Comparison of ENCODE assay signal across 10 mouse cellular contexts in genomic region chr7:70118971-70119370, GRCm38 (mm10).
A peak's percentile ranks its signal among the peaks of the same experiment; 100 is the strongest.
DNase-seq lines count a peak whose midpoint lies in the region; ATAC-seq and TF ChIP-seq lines count a peak whose summit lies in the region.
"Had no signal": no experiment of that assay in that cellular context is flagged by ENCODE, and none has a peak within 500 bp of the region (broad histone marks: within the 10 kb centered on the region; RNA-seq: fewer than 3 reads in every experiment).

No protein-coding gene starts in this region.

- no peaks in the 10 kb centered on the region for H3K36me3 ChIP-seq in heart, postnatal 0 days (replicated peaks; ENCODE audit: control insufficient read depth, insufficient read depth, low read length)
- no peaks in the 10 kb centered on the region for H3K36me3 ChIP-seq in embryonic facial prominence, embryonic 11.5 days (replicated peaks; ENCODE audit: control insufficient read depth, insufficient read depth, low read depth, low read length)
- no peaks in the 10 kb centered on the region for H3K36me3 ChIP-seq in hindbrain, embryonic 15.5 days
- H3K36me3 ChIP-seq in midbrain, embryonic 16.5 days (ENCODE audit: control insufficient read depth, insufficient read depth, low read length) = no peaks in the 10 kb centered on the region

- intact Hi-C loops in left cerebral cortex, postnatal 25 days (cut with DNase I) = no loop called here
- intact Hi-C loops in left cerebral cortex, adult 2 months (cut with DNase I) = no loop called here

- no peaks in the 10 kb centered on the region for H3K9me3 ChIP-seq in heart, postnatal 0 days (replicated peaks; ENCODE audit: control insufficient read depth, low read length)
- H3K9me3 ChIP-seq in embryonic facial prominence, embryonic 11.5 days (replicated peaks; ENCODE audit: control insufficient read depth, low read length) = no peaks in the 10 kb centered on the region
- no peaks in the 10 kb centered on the region for H3K9me3 ChIP-seq in hindbrain, embryonic 15.5 days
- H3K9me3 ChIP-seq in midbrain, embryonic 16.5 days (replicated peaks; ENCODE audit: control insufficient read depth, low read length, poor library complexity, severe bottlenecking) = no peaks in the 10 kb centered on the region

- peaks cover 25% of the 10 kb centered on the region for H3K27me3 ChIP-seq in heart, postnatal 0 days (ENCODE audit: control insufficient read depth, insufficient read depth, low read length)
- H3K27me3 ChIP-seq in embryonic facial prominence, embryonic 11.5 days (ENCODE audit: control insufficient read depth, insufficient read depth, low read length) = no peaks in the 10 kb centered on the region
- peaks cover 34% of the 10 kb centered on the region for H3K27me3 ChIP-seq in hindbrain, embryonic 15.5 days
- peaks cover 30% of the 10 kb centered on the region for H3K27me3 ChIP-seq in midbrain, embryonic 16.5 days (ENCODE audit: control insufficient read depth, insufficient read depth, low read depth, low read length)
- H3K27me3 ChIP-seq: CH12.LX had no signal

- peak overlapping the region; percentile 64 for H3K4me2 ChIP-seq in heart, postnatal 0 days (ENCODE audit: low read depth, low read length)
- peak overlapping the region; percentile 60 for H3K4me2 ChIP-seq in embryonic facial prominence, embryonic 11.5 days (ENCODE audit: low read depth, low read length)
- H3K4me2 ChIP-seq in hindbrain, embryonic 15.5 days = peak overlapping the region; percentile 76
- H3K4me2 ChIP-seq in midbrain, embryonic 16.5 days (ENCODE audit: low read length) = peak overlapping the region; percentile 72

- 44% methylated on average over 7 of the region's 7 CpGs for WGBS in heart, postnatal 0 days
- 17% methylated on average over 7 of the region's 7 CpGs for WGBS in embryonic facial prominence, embryonic 11.5 days
- WGBS in hindbrain, embryonic 15.5 days = 9% methylated on average over 7 of the region's 7 CpGs
- 11% methylated on average over 7 of the region's 7 CpGs for WGBS in midbrain, embryonic 16.5 days

- no peak for TF ChIP-seq CTCF in heart, postnatal 0 days (IDR thresholded peaks at IDR 0.05; ENCODE audit: low read depth)
- no peak for TF ChIP-seq CTCF in left cerebral cortex, adult 2 months (IDR thresholded peaks at IDR 0.05)

- DNase-seq in heart, postnatal 0 days (ENCODE audit: low spot score) = no peak
- no peak for DNase-seq in heart, adult 11 months
- no peak for DNase-seq in embryonic facial prominence, embryonic 11.5 days (ENCODE audit: low spot score)
- no peak for DNase-seq in left cerebral cortex, postnatal 25 days (ENCODE audit: low spot score in 2 of 2)
- no peak for DNase-seq in left cerebral cortex, adult 2 months (ENCODE audit: extremely low spot score in 1 of 2, low spot score in 2 of 2)
- no peak for DNase-seq in gastrocnemius, adult 18-20 months (ENCODE audit: low spot score)
- DNase-seq: thymus, postnatal 14 days had no signal

- peak overlapping the region; percentile 33; the same call in 1 of the 2 replicates for H3K4me3 ChIP-seq in heart, postnatal 0 days (ENCODE audit: low read depth, low read length)
- H3K4me3 ChIP-seq in embryonic facial prominence, embryonic 11.5 days (ENCODE audit: low read depth, low read length) = peak overlapping the region; percentile 27
- H3K4me3 ChIP-seq in hindbrain, embryonic 15.5 days = peak overlapping the region; percentile 37
- H3K4me3 ChIP-seq in midbrain, embryonic 16.5 days (ENCODE audit: low read depth, low read length) = peak overlapping the region; percentile 33
- no peak overlapping the region for H3K4me3 ChIP-seq in left cerebral cortex, adult 2 months

- no peak overlapping the region for H3K9ac ChIP-seq in heart, postnatal 0 days (replicated peaks; ENCODE audit: low read depth, low read length)
- H3K9ac ChIP-seq in embryonic facial prominence, embryonic 11.5 days (replicated peaks; ENCODE audit: low read length) = no peak overlapping the region; the same call in 1 of the 2 replicates
- H3K9ac ChIP-seq in hindbrain, embryonic 15.5 days = peak overlapping the region; percentile 22; the same call in 1 of the 2 replicates
- no peak overlapping the region; the same call in 1 of the 2 replicates for H3K9ac ChIP-seq in midbrain, embryonic 16.5 days (ENCODE audit: low read depth, low read length)

- ATAC-seq in heart, postnatal 0 days (ENCODE audit: insufficient read depth, low read depth) = no peak
- no peak for ATAC-seq in embryonic facial prominence, embryonic 11.5 days (replicated peaks; ENCODE audit: insufficient number of reproducible peaks, low FRiP score, low TSS enrichment, low read depth)
- no peak for ATAC-seq in hindbrain, embryonic 15.5 days (ENCODE audit: low FRiP score, low read depth)
- ATAC-seq in midbrain, embryonic 16.5 days = no peak

- TF ChIP-seq EP300 in heart, postnatal 0 days (IDR thresholded peaks at IDR 0.05; ENCODE audit: low read depth) = no peak

- no peak overlapping the region for H3K27ac ChIP-seq in heart, postnatal 0 days (ENCODE audit: low read depth)
- no peak overlapping the region for H3K27ac ChIP-seq in embryonic facial prominence, embryonic 11.5 days (replicated peaks; ENCODE audit: low read depth, low read length)
- H3K27ac ChIP-seq in hindbrain, embryonic 15.5 days (replicated peaks) = peak overlapping the region; percentile 70
- H3K27ac ChIP-seq in midbrain, embryonic 16.5 days (ENCODE audit: low read length) = peak overlapping the region; percentile 75
- no peak overlapping the region for H3K27ac ChIP-seq in left cerebral cortex, adult 2 months

- H3K4me1 ChIP-seq in heart, postnatal 0 days (ENCODE audit: control insufficient read depth, insufficient read depth) = no peaks in the 10 kb centered on the region
- no peaks in the 10 kb centered on the region for H3K4me1 ChIP-seq in embryonic facial prominence, embryonic 11.5 days (ENCODE audit: control insufficient read depth, insufficient read depth, low read length)
- peaks cover 13% of the 10 kb centered on the region for H3K4me1 ChIP-seq in hindbrain, embryonic 15.5 days (replicated peaks)
- H3K4me1 ChIP-seq in midbrain, embryonic 16.5 days (ENCODE audit: control insufficient read depth, insufficient read depth, low read length) = peaks cover 11% of the 10 kb centered on the region

Comparison
In these comparisons a context has a peak if more than half of its experiments do, and no peak if none do; other contexts are left out.
1. H3K27ac ChIP-seq: peak in hindbrain, embryonic 15.5 days (single experiment) and midbrain, embryonic 16.5 days (single experiment); none in heart, postnatal 0 days (single experiment), embryonic facial prominence, embryonic 11.5 days (single experiment) and left cerebral cortex, adult 2 months (single experiment).
2. Peak in every context shown above with its lines, with median percentiles within 50 percentile points of each other: H3K4me2 ChIP-seq.